Mouse (Mus musculus): ENCODE measurements around the gene Gabarap.
"Not testable (repeated sequence)": the region's sequence is repeated elsewhere in the genome, so short reads cannot be mapped to it uniquely, and the experiment has no call there.

The Gabarap gene

DNA sequence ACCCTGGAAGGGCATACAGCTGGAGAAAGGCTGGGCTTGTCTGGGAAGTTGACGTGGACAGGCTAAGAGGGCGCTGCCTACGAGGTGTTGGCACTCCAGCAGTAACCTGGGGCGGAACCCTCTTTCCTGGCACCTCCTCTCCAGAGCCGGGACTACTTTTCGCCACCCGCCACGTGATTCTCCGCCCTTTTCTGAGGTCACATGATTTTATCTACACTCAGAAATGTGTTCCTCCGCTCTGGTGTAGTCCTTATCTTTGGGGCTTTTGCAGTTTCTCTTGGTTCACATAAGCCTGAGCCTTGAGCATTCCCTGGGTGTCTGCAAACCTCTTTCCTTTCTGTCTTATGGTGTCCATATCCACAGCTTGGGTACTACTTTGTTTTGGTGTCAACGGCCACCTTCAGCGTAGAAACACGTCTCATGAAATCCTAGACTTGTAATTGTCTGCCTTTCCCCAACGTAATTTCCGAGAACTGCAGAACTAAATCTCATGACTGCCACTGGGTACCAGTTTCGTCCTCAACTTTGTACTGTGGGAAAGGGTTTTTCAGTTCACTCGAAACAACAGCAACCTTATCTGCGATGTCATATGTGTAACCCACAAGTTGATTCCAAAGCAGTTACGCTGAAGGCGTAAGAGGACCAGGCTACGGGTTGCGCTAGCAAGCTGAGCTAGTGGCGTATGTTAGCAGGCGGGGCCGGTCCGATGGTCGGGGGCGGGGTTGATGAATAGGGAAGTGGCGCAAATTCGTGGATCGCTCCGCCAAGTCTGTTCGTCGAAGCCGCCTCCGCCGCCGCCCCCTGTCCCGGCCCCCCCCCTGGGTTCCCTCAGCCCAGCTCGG is at the start of gene Gabarap:
Gabarap (plus strand) TSS at position 294 of the 842 bp plus-strand sequence.
- peak; percentile 97 for DNase-seq (ENCODE audit: low spot score)

DNA sequence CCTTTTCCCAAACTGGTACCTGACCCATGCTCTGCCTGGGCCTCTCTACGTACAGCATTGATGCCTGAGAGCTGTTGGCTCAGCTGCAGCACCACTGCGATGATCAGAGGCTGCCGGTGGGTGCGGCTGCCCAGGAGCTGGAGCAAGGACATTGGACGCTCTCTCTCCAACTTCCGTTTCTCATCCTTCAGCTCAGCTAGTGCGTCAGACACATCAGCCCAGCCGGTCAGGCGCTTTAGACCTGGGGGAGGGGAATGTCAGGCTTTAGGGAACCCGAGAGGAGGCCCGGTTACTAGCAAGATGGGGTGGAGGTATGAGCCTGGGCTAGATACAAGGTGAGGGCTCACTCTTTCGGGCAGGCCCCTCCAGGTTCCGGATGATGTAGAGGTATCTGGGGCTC is 45.7 kb upstream of the Gabarap start:
- DNase-seq (ENCODE audit: low spot score), result no peak

DNA sequence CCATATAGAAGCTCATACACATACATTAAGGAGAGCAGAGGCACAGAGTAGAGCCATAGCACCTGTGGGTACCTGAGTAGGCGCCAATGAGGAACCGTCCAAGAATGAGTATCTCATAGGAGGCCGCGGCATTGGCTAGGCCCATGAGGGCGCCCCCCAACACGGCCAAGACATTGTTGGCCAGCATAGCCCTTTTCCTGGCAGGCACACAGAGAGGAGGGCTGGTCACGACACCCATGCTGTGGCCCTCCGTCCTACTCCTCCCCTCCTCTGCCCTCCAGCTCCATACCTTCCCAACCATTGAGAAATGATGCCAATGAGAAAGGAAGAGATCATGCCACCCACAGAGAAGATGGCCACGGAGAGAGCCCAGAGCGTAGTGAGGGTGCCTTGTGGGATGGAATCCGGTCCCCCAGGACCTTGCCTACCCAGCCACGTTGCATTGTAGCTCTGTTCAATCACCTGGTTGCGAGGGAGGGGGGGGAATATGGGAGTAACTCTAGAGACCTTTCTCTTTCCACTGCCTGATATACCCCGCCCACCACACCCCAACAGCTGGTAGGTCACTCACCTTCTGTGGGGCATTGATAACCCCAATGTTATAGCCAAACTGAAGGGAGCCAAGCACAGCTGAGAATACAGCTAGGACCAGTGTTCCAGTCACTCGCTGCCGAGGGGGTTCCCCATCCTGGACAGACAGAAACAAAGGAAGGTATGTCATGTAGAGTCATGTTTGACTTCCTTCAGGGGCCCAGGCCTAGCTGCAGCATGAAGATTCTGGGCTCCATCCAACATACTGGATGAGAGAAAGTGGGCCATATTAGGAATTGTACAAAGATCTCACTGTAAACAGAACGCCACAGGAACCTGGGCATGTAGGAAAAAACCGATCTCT is 44.7 kb upstream of the Gabarap start:
- DNase-seq (ENCODE audit: low spot score), result no peak

DNA sequence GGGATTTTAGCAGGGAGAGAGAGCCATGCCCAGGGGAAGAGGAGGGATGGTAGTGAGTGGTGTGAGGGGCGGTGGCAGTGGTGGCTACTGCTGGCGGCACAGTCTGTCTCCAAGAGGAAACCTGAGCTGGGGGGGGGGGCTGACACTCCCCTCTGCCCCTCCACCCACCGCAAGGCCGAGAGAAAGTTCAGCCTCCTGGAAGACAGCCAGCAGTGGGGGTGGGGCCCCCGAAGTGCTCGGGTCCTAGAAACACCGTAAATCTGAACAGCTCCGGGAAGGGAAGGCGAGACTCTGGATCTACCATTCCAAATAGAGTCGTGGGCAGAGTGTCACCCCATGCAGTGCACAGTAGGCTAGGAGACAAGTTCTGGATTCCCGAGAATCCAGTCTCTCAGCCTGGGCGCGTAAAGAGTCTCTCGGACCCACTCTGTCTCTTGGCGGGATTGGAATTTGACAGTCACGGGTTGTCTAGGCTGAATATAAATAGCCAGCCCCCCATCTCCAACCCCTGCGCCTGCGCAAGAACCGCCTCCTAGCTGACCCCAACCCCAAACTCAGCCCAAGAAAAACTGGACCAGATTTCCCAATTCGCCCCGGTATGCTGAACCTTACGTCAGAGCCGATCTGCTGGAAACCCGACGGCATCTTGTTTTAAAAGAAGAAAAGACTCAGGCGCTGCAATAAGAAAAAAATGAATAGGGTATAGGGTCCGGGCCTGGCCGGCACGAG is 43.4 kb upstream of the Gabarap start:
- DNase-seq (ENCODE audit: low spot score), result no peak

DNA sequence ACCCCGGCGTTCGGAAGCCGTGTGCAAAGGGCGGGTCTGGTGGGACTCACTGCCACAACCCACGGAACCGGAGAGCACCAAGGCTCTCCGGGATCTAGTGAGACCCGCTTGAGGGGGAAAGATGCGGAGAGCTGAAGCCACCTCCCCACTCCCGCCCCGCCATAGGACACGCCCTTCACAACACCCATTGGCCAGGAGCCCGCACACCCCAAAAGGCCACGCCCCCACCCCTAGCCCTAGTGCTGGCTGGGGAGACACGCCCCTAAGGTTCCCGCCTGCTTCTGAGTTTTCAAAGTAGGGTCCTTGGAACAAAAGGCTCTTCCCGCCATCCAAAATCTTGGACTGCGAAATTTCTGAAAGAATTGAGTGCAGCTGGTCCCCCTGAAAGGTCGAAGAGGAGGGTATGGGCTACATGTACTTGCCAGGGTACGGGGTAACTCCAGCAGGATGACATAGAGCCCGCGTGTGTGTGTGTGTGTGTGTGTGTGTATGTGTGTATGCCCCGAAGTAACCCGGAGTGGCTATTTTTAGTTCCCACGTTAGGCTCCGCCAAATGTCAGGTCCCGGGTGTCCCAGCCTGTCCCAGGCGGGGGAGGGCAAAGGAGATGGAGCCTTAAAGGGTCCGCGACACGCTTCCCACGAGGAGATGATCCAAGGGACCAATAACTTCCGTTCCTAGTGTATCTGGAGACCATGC is 42.7 kb upstream of the Gabarap start, which contains the start of gene Slc2a4:
Slc2a4 (minus strand) TSS at position 123 of the 697 bp plus-strand sequence.
- DNase-seq (ENCODE audit: low spot score), result peak; percentile 74

DNA sequence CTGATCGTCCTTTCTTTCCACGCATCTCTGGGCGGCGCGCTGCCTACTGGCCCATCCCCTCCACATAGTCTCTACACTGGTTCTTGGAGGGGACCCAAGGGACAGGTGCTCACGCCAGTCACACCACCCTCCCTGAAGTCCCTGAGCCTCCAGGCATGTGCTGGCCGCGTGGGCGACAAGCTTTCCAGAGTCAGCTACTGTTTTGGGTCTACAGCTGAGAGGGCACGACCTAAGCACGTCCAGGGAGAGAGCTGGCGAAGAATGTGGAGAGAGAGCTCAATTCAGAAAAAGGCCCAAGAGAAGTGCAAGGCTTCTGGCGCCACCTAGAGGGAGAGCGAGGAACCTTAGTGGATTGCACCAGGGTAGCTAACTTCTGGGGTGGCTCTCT is 42.2 kb upstream of the Gabarap start:
- DNase-seq (ENCODE audit: low spot score), result peak; percentile 87

DNA sequence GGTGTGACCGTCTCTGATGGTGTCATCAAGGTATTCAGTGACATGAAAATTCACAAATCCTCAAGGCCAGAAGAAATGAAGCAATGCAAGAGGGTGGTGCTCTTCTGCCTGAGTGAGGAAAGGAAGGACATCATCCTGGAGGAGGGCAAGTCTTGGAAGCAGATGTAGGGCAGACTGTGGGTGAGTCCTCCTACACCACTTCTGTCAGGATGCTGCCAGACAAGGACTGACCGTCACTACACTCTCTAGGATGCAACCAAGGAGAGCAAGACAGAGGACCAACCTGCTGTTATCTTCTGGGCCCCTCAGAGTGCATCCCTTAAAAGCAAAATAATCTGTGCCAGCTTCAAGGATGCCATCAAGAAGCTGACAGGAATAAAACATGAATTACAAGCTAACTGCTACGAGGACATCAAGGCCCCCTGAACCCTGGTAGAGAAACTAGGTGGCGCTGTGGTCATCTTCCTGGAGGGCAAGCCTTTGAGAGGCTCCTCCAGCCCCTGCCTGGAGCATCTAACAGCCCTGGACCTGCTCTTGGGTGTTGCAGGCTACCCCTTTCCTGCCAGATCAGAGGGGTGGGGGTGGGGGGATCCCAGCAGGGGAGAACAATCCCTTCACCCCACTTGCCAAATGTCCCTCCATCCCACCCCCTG is 40.0 kb upstream of the Gabarap start:
- no peak for DNase-seq (ENCODE audit: low spot score)

DNA sequence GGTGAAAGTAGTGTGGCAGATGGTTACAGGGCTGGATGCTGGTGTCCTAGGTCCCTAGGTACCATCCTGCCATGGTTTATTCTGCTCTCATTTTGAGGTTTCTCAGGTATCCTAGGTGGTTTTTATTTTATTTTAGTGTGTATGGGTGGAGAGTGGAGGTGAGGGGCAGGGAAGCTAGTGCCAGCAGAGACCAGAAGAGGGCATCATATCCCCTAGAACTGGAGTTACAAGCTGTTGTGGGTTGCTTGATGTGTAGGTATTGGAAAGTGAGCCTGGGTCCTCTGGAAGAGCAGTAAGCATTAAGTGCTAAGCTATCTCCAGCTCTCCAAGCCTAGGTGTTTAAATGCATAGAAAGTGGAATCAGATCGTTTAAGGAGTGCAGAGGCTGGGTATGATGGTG is 38.7 kb upstream of the Gabarap start:
- DNase-seq (ENCODE audit: low spot score), result no peak

DNA sequence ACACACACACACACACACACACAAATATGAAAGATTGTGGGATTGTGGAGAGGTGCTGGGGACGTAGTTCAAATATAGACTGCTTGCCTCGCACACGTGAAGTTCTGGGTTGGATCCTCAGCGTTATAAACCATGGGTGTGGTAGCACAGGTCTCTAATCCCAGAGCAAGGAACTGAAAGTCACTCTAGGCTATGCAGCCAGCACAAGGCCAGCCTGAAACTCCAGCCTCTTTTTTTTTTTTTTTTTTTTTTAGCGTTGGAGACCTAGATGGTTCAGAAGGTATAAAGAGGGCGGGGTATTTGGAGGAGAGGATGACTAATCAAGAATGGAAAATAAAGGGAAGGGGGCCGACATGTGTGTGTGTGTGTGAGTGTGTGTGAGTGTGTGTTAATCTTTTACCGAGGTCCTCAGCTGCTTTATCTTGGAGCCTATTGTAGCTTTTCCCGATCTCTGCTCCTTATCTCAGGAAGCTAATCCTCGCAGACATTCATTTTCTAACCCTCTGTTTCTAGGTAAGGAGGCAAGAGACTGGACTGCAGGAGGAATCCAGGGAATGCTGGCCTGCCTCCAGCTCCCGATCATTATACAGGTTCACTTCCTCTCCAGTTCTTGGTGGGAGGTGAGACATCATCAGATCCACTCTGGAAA is 37.6 kb upstream of the Gabarap start:
- no peak for DNase-seq (ENCODE audit: low spot score)

DNA sequence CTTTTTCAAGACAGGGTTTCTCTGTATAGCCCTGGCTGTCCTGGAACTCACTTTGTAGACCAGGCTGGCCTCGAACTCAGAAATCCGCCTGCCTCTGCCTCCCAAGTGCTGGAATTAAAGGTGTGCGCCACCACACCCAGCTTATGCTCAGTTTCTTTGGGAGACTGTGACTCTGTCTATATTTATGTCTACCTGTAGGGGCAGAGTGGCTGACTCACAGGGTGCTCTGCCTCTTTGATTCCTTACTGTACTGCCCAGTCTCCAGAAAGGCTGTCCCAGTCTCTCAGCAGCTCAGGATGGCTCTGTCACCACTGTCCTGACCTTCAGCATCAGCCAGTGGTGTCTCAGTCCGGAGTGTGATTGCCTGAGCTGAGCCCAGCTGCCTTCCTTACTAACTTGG is 35.3 kb upstream of the Gabarap start:
- DNase-seq (ENCODE audit: low spot score), result not testable (repeated sequence)

DNA sequence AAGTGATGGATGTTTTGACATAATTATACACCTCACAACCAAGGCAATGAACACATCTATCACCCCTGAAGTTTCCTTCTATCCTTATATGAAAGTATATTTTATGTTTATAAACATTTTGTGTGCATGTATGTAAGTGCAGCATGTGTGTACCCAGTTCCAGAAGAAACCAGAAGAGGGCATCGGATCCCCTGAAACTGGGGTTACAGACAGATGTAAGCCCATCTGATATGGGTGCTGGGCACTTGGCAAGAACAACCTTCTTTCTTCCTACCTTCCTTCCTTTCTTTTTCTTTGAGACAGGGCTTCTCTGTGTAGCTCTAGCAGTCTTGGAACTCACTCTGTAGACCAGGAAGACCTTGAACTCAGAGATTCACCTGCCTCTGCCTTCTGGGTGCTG is 34.7 kb upstream of the Gabarap start:
- DNase-seq (ENCODE audit: low spot score), result no peak

DNA sequence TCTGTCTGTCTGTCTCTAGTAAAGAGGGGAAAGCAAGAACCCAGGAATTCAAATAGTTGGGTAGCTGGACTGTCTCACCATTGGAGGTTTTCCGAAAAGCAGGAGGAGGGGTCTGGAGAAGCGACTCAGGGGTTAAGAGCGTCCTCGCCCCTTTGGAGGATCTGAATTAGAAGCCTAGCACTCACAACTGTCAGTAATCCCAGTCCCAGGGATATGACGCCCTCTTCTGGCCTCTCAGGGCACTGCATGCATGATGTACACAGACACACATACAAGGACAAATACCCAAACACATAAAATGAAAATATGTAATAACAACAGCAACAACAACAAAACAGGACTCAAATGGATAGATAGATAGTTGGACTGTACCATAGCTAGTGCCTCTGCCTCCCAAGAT is 30.3 kb upstream of the Gabarap start:
- DNase-seq (ENCODE audit: low spot score), result no peak

DNA sequence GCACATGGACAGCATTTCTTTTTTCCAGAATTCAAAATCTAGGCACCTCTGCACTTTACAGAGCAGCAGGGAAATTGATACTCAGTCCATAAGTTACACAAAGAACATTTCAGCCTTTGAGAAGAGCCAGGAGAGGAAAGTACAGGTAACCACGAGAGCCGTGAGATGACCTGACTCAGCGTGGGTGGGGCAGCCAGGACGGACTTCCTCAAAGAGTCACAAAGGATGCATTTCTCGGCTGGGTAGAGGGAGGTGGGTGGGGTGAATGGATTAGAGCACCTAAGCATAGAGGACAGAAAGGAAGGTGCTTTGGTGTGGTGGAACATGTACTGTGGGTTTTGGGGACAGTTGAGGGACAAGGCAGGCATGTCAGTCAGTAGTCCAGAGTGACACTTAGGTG is 29.1 kb upstream of the Gabarap start:
- DNase-seq (ENCODE audit: low spot score), result no peak

DNA sequence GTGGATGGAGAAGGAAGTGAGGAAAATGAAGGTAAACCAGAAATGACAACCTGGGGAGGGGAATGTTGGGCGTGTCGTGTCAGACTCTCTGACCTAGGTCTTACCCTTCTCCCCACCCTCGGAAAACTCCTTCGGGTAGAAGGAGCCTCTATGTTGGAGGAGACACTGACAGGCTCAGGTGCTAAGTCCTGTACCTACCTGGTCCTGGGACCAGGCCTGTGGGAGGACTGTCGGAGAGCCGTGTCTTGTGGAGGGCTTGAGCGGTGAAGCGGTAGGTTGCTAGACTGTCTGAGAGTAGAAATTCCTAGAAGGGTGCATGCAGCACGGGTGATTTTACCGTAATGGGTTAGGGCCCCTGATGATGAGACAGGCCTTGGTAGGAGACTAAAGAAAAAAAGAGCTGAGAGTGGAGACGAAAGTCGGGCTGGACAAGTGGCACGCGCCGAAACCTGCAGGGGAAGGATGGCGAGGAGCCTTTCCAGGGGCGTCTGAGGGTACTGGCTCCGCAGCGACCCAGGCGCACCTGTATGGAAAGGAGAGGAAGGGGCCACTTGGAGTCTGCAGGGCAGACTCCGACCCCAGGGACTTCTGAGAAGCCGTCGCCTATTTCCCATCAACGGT is 26.2 kb upstream of the Gabarap start, which contains the start of gene Cldn7:
Cldn7 (plus strand) TSS at position 130 of the 621 bp plus-strand sequence.
- no peak for DNase-seq (ENCODE audit: low spot score)

DNA sequence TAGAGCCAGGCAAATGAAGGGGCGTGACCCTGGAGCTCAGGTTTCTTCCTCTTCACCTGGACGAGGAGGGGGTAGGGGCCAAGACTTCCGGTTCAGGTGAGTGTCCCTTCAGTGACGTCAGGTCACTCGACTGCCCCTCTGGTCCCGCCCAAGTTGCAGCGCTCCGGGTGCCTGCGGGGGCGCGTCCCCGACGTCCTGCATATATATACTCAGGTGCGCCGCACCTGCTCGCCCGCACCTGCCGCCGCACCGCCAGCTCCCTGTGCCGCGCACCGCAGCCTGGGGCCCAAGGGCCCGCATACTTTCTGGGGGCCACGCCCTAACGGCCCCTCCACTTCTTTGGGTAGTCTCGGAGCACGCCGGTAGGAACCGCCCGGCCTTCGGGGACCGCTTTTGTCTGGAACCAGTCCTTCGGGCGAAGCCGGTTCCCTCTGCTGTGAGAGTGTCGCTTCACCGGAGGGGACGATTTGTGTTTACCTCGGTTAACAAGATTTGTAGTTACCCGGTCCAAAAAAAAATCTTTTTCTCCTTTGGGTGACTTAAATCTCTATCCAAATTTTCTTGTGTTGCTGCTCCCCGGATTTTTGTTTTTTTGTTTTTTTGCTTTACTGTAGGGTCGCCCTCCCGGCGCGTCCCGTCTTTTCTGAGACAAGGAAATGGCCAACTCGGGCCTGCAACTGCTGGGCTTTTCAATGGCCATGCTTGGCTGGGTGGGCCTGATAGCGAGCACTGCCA is 25.5 kb upstream of the Gabarap start:
- DNase-seq (ENCODE audit: low spot score), result no peak

DNA sequence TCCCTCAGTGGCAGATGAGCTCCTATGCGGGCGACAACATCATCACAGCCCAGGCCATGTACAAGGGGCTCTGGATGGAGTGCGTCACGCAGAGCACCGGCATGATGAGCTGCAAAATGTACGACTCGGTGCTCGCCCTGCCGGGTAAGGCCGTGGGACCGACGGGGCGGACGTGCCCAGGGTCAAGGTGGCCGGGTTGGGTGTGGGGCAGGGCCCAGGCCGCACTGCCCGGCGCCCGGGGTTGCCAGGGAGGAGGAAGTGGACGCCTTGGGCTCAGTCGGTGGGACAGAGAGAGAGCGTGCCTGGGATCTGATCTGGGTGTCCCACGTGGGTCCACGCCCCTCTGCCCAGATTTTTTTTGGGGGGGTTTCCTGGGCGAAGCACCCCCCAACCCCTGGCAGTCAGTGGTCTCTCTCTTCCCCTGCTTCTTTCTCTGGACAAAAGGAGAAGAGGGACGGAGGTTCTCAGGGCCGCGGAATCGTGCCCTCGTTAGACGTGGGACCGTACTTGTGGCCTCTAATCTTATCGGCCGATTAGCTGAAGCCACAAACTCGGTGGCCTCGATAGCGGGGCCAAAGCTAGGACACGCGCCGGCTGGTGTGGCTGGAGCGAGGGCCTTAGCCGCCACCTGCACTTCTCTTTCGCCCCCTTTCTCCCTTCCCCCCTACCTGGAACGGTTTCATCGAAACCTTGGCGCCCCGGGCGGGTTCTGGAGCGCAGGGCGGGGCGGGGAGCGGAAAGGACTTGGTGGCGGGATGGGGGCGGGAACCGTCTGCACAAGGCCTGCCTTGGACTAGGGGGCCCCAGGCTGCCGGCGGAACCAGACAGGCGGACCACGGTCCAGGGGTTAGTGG is 24.7 kb upstream of the Gabarap start:
- no peak for DNase-seq (ENCODE audit: low spot score)

DNA sequence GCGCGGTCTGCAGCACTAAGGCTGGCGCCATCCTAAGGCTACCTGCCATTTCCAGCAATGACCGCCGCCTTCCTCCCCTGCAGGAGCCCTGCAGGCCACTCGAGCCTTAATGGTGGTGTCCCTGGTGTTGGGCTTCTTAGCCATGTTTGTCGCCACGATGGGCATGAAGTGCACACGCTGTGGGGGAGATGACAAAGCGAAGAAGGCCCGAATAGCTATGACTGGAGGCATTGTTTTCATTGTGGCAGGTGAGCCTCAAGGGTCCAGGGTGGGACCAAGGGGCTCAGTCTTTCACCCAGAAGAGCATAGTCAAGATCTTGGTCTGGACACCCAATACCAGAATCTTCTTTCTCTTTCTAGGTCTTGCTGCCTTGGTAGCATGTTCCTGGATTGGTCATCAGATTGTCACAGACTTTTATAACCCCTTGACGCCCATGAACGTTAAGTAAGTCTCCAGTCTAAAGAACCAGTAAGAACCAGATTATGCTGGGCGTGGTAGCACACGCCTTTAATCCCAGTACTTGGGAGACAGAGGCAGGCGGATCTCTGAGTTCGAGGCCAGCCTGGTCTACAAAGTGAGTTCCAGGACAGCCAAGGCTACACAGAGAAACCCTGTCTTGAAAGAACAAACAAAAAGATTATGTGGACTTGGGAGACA is 24.0 kb upstream of the Gabarap start:
- no peak for DNase-seq (ENCODE audit: low spot score)

DNA sequence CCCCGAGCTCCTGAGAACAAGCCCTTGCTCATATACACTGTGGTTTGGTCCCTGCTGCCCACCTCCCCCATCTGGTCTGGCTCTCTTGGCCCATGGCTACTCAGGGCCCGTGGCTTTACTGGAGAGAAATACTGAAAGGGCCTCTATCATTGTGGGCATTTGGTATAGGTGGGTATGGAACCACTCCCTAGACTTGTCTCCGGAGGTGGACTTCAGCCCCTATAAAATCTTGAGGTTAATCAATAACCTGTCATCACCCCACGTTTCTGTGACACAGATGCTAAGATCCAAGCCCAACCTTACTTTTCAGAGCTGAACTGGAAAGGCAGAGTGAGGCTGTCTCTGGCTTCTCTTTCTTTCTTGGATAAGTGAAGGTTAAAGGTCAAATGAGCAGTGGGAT is 22.1 kb upstream of the Gabarap start:
- DNase-seq (ENCODE audit: low spot score), result no peak
